Mouse (Mus musculus): ENCODE measurements at regions not wholly inside any gene's neighbourhood (a gene's known extent, or its start where the extent isn't known, plus 50 kb on each side); places are given as distances from the start of the nearest gene placed in this dataset.

GRCm38 (mm10) chr11:45544531-45544930 is 307.3 kb upstream of the Clint1 start:
- no peak for DNase-seq

- DNase-seq, result no peak
Observed at GRCm38 (mm10) chr11:45545896-45546626, 305.8 kb upstream of the Clint1 start.

- no peak for DNase-seq
Observed at GRCm38 (mm10) chr11:45546861-45547260, 305.0 kb upstream of the Clint1 start.

- DNase-seq, result no peak
Observed at GRCm38 (mm10) chr11:45550376-45550775, 301.5 kb upstream of the Clint1 start.

GRCm38 (mm10) chr11:45577469-45578154 is 274.2 kb upstream of the Clint1 start:
- no peak for DNase-seq

GRCm38 (mm10) chr11:45592335-45592734 is 259.5 kb upstream of the Clint1 start:
- DNase-seq, result no peak

GRCm38 (mm10) chr11:45592890-45593642 is 258.8 kb upstream of the Clint1 start:
- DNase-seq, result no peak

- no peak for DNase-seq
Observed at GRCm38 (mm10) chr11:45595372-45595771, 256.5 kb upstream of the Clint1 start.

GRCm38 (mm10) chr11:45621824-45622223 is 230.0 kb upstream of the Clint1 start:
- DNase-seq, result no peak

GRCm38 (mm10) chr11:45622701-45623100 is 229.2 kb upstream of the Clint1 start:
- DNase-seq, result no peak

GRCm38 (mm10) chr11:45624233-45624632 is 227.6 kb upstream of the Clint1 start:
- DNase-seq, result no peak

GRCm38 (mm10) chr11:45629250-45629649 is 222.6 kb upstream of the Clint1 start:
- peak; percentile 5 for DNase-seq

- DNase-seq, result no peak
Observed at GRCm38 (mm10) chr11:45634535-45635235, 217.2 kb upstream of the Clint1 start.

GRCm38 (mm10) chr11:45635896-45636295 is 216.0 kb upstream of the Clint1 start:
- no peak for DNase-seq

- no peak for DNase-seq
Observed at GRCm38 (mm10) chr11:45639236-45639635, 212.6 kb upstream of the Clint1 start.

GRCm38 (mm10) chr11:45642142-45642756 is 209.6 kb upstream of the Clint1 start:
- DNase-seq, result no peak

GRCm38 (mm10) chr11:45643629-45644325 is 208.1 kb upstream of the Clint1 start:
- no peak for DNase-seq

GRCm38 (mm10) chr11:45645815-45646214 is 206.0 kb upstream of the Clint1 start:
- no peak for DNase-seq

GRCm38 (mm10) chr11:45647888-45648287 is 204.0 kb upstream of the Clint1 start:
- peak; percentile 6 for DNase-seq

- DNase-seq, result no peak
Observed at GRCm38 (mm10) chr11:45656260-45656659, 195.6 kb upstream of the Clint1 start.

GRCm38 (mm10) chr11:45670156-45670830 is 181.6 kb upstream of the Clint1 start:
- no peak for DNase-seq

All from thymus, postnatal 25 days (tissue).